Mouse (Mus musculus): ENCODE measurements around the gene Med9.
A peak's percentile ranks its signal among the peaks of the same experiment; 100 is the strongest.

Gene Med9

DNA sequence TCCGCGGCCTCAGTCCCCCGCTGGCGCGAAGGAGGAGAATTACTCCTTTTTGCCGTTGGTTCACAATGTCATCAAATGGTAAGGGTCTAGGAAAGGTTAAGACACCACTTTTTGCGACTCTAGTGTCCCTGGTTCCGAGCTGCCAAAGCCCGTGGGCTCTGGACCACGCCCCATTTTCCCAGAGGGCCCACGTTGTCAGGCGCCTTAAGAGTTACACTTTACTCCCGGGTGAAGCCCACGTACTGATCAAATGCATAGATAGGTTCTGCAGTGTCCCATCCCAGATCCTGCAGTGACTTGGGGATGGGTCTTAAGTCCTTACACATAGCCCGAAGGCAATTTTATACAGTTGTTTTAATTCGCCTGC lies 378 bp downstream of the Med9 start:
- DNase-seq (ENCODE audit: low spot score in 2 of 2): no peak

DNA sequence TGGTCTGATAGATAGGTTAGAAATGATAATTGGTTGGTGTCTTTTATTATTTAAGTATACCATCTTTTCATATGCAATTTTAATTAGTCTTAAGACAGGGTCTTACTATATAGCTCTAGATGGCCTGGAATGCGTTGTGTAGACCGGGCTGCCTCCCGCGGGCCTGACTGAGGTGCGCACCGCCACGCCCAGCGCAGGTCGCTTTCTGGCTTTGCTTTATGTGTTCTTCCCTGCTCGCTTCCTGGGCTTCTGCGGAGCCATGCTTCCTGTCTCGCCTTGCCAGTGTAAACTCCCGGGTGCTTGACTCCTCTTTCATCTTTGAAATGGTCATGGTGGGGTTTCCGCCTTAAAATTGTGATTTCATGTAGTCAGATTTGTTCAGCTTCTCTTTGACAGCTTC lies 4.9 kb downstream of the Med9 start:
- DNase-seq (ENCODE audit: low spot score in 2 of 2): no peak

DNA sequence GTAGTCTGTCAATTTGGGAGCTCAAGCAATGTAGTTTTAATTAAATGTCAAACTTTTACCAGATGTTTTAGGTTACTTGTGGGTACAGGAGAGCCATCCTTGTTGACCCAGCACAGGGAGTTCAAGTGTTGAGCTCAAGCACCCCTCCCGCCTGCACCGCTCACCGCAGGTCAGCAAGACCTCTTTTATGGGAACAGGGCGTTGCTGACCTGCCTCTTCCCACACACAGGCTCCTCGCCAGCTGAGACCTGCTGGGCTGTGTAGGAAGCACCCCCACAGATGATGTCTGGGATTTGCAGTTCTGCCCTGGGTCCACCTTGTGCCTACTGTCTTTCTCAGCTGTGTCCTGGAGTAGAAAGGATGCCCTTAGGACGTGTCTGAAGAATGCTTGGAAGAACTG lies 8.7 kb downstream of the Med9 start:
- no peak for DNase-seq (ENCODE audit: low spot score in 2 of 2)

DNA sequence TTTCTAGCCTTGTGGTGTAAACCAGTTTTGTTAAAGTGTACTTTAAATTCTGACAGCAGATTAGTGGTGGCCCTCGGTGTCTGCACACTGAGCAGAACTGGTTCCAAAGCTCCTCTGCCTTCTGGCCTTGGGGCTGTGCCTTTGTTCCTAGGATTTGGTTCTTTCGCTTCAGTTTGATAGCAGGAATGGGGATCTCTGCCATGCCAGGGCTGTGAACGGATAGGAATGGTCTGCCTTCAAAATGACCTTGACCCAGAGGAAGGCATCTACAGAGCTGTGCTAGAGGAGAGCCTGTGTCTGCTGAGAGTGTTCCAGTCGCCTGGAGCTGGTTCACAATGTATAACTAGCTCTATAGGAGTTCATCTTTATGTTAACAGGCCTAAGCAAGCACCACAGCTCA lies 11.4 kb downstream of the Med9 start:
- no peak for DNase-seq (ENCODE audit: low spot score in 2 of 2)

DNA sequence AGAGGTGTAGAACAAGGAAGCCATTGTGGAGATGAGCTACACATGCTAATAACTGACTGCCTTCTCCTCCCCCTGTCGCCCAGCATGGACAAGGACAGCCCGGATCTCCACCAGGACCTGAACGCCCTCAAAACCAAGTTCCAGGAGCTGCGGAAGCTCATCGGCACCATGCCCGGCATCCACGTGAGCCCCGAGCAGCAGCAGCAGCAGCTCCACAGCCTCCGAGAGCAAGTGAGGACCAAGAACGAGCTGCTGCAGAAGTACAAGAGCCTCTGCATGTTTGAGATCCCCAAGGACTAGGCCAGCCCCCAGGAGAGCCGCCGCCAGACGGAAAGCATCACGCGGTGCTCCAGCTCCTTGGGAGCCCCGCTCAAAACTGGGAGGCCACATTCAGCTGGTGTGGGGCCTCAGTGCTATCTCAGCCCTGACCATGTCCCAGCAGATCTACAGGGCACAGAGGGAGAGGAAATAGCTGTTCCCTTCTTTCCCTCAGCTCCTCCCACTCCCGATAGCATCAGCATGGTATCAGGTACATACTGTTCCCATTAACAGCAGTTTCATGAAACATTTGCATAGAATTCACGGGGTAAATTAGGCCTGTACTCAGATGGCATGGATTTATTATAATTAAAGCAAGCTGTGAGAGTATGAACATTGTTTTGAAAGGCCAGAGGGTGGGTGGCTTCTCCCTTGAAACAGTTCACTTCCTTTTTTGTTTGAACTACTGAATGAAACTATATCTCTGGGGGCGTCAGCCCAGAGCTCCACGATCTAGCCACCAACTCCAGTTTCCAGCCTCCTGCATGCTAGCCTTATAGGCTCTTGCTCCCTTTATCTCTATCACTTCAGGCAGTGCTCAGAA lies 12.7 kb downstream of the Med9 start:
- no peak for DNase-seq (ENCODE audit: low spot score in 2 of 2)

DNA sequence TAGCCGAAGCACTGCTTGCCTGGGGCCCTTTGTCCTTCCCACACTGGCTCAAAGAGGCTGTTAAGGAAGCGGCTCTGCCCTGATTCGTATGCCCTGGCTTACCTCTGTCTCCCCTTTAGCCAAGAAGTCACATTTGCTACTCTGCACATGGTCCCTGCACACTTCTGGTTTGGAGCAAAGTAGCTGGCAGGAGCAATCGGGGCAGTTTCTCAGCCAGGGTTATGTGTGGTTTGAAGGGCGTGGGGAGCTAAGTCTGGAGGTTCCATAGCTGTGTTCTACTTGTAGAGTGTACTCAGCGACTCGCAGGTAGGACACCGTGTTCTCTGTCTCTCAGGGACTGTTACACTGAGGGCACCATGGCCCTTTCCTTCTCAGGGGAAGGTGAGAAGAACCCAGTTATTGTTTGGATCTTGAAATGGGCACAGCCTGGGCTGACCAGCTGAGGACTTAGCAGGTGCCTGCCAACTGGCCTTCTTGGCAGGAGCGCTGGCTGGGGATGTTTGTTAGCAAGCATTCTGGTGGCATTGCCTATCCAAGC lies 13.4 kb downstream of the Med9 start:
- DNase-seq (ENCODE audit: low spot score in 2 of 2): no peak

DNA sequence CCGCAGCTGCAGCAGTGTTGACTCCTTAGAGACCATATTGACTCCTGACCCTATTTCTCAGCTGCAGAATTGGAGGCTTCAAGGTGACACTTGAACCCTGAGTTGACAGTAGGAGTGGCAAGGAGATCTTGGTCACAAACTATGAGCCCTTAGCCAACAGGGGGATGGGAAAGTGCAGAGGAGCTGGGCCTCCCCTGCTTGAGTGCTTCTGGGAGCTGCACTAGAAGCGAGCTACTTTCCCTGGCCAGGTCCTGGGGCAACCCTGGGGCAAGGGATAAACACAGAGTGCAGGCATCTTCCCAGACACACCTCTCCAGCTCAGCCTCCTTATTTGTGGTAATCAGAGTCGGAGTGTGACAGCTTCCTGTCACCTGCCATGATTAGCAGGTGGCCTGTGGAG lies 14.6 kb downstream of the Med9 start:
- no peak for DNase-seq (ENCODE audit: low spot score in 2 of 2)

DNA sequence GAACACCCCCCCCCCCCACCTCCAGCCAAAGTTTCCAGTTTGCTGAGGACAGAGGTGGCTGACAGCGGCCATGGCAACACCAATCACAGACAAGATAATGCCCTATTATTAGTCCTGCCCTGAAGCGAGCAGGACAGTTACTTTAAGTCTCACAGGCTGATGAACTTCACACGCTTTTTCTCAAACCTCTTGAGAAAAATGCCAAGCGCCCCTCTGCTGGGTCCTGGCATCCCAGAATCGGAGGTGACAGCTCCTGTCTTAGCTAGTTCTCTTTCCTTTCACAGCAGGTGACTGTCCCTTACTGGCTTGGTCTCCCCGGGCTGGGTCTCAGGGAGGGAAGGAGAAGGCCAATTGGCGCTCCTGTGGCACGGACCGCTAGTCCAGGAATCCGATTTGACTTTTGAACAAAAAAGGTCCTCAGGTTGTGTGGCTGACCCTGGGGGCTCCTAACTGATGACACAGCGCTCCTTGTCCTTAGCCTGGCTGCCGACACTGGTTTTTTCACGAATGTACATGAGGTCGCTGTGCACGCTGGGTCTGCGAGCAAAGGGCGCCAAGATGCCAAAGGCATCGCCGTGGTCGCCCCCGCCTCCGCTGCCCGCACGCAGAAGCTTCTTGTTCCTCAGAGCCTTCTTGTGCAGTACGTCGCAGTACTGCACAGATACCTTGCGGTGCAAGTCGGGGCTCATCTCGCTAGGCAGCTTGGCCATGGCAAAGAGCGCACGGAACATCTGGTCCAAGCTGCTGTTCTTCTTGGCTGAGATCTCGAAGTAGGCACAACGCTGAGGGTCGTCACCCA lies 15.6 kb downstream of the Med9 start:
- DNase-seq (ENCODE audit: low spot score in 2 of 2): no peak

DNA sequence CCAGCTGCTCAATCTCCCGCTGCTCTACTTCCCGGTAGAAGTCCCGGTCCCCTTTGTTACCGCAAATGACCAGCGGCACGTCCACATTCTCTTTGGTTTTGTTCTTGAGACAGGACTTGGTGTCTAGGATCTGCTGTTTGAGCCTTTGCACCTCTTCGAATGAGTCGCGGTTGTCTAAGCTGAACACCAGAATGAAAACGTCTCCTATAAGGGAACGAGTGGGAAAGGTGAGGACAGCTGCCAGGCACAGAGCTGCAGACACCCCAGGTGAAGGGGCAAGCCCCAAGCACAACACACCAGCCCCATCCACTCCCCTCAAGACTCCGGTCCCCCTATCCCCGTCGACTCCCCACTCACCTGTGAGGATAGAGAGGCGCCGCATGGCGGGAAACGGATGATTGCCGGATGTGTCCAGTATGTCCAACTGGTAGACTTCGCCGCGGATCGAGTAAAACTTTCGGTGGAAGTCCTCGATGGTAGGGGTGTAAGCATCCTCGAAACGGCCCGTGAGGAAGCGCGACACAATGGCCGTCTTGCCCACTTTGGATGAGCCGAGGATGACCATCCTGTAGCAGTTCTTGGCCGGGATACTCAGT lies 16.3 kb downstream of the Med9 start:
- no peak for DNase-seq (ENCODE audit: low spot score in 2 of 2)

DNA sequence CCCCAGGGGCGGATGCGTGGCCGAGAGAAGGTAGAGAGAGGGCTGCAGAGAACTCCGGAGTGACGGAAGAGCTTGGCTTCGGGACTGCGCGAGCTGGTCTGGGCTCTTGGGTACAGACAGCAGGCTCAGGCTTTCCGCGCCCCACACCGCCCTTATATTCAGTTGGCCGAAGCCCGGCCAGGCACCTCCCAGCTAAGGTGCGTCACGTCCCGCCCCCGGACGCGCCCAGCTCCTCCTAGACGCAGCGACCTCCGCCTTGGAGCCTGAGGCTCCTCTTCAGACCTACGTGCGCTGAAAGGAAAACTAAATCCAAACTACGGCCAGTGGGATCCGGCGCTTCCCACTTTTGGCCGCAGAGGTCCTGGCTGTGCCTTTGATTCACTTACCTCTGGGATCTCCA lies 16.8 kb downstream of the Med9 start, which contains the start of gene Rasd1:
Rasd1 (minus strand) TSS at position 127 of the 400 bp plus-strand sequence.
- peak; percentile 70 to 72 for DNase-seq (ENCODE audit: low spot score in 2 of 2)

DNA sequence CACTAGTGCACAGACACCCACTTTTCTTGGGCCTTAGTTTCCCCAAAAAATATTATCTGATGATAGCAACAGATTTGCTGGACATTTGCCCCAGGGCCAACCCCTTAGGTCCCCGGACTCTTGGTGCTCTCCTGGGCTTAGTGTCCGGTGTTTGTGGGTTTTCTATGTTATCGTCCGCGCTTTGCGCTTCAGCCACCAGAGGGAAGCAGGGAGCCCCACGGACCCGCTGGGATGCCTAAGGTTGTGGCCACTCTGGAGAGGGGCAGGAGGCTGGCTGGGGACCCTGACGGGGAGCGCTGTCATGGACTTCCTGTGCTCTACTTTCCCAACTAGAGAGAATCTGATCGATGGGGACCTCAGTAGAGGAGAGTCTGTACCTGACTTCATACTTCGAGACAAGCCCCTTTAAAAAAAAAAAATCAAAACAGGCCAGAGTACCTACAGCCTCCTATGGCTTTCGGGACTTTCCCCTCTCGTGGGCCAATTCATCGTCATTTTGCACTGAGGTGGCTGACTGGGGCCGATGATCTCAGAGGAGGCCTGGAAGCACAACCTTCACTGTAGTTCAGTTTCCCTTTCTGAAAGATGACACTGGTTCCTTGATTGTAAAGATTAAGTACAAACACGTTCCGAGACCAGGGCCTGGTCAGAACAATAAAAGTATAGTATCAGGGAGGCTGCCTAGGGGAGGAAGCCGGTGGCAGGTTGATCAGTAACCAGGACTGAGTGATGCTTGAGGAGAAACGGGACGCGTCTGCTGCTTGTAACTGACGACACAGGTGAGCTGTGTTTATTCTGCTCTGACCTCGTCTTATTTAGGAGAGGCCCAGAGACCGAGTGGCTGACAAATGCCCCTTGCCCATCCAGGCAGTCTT lies 17.5 kb downstream of the Med9 start:
- peak; percentile 51 to 63 for DNase-seq (ENCODE audit: low spot score in 2 of 2)

DNA sequence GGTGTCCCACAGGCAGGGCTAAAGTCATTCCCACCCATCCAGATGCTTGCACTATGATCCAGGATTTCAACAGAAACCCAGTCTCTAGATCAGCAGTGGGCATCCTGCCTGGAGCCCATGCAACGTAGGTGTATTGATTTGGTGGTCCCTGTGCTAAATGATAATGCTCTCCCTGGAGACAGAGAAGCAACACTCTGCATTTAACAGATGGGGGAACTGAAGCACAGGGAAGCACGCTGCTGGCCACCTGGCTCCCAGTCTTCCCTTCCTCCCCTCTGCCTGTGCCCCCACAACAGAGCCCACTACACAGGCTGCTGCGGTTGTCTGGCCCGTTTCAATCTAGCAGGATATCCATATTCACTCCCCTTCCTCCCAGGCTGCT lies 18.1 kb downstream of the Med9 start:
- DNase-seq (ENCODE audit: low spot score in 2 of 2): no peak

DNA sequence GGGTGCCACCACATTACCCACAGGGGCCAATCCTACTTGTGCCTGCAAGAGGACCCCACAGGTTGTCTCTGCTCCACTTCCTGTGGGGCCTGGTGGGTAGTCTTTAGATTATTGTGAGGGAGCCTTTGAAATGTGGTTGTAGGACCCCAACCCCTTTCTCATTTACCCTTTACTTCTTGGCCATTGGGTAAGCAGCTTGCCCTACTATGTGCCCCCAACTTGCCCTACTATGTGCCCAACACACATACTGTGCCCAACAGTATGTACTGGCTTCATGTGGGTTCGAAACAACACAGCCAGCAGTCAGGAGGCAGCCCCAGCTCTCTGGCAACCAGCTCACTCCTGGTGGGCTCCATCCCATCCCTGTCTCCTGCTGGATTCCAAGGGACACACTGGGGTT lies 19.8 kb downstream of the Med9 start:
- DNase-seq (ENCODE audit: low spot score in 2 of 2): no peak

DNA sequence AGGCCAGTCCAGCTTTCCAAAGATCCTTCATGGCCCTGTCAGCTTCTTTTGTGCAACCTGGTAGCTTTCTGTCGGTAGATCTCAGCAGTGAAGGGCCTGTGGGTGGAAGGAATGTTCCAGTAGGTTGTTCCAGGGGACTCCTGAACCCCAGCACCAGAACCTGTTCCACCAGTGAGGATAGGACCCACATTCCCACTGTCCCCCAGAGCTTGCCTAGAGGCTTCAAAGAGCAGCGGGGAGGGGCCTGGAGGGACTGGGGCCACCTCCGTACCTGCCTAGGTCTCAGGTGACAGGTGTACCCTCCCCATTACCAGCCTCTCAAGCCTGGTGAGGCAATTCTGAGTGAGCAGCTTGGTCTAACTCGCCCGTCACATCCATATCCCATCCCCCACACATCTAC lies 22.8 kb downstream of the Med9 start:
- no peak for DNase-seq (ENCODE audit: low spot score in 2 of 2)

DNA sequence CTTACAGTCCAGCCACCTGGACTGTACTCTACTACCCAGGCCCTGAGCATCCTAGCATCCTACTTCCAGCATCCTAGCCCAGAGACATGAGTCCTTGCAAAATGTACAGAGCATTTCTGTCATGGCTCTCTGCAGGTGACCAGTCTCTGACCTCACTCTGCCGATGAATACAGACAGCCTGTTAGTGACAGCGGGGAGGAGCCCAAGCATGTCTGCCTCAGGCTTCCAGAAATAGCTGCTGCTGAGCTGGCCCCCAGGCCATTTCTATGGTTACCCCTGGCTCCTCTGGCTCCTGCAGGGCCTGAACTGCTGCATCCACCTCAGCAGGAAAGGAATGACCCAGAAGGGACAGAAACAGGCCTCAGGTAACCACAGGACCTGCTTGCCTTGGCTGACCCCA lies 23.7 kb downstream of the Med9 start:
- DNase-seq (ENCODE audit: low spot score in 2 of 2): no peak

DNA sequence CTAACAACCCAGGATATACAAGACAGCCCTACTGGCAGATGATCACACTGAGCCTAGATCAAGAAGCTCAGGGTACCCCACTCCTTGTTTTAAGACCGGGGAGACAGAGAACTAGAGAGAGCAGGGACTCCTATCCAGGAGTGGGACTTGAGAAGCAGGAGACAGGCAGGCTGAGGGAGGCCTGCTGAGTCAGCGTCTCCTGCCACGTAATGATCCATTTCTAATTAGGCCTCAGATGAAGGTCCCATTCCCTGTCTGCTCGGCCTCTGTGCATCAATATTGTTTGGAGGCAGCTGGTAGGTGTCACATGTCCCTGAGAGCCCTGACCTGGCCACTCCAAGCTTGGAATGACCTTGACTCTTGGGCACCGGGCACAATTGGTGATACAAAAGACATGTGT lies 25.4 kb downstream of the Med9 start:
- no peak for DNase-seq (ENCODE audit: low spot score in 2 of 2)

DNA sequence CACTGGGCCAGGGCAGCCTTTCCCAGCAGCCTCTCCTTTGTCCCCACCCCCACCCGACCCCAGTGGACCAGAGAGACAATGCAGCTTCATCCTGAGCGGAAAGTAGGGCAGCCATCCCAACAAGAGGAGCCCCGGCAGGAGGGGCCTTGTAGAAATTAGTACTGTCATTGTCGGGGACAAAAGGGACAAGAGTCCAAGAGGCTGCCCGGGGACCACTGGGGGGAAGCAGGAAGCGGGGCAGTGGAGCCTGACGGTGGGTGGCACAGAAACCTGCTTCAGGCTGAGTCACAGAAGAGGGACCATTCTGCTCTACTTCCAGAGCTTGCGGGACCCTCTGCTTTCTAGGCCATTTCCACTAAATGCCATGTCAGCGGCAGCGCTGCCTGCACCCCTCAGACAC lies 27.2 kb downstream of the Med9 start:
- DNase-seq (ENCODE audit: low spot score in 2 of 2): no peak

DNA sequence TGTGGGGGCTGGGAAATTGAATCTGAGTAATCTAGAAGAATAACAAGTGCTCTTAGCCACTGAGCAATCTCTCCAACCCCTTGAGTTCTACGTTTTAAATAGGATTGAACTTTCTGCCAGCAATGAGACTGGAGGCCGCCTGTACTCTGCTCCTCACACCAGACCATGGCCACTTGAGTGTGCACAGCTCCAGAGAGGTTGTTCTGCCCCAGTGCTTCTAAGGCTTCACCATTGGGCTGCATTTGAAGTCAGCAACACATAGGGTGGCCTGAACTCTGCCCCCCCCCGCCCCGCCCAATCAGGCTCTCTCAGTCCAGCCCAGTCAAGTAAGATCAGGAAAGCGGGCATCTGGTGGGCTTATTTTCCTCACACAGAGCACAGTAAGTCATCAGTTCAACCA lies 29.8 kb downstream of the Med9 start:
- DNase-seq (ENCODE audit: low spot score in 2 of 2): no peak

DNA sequence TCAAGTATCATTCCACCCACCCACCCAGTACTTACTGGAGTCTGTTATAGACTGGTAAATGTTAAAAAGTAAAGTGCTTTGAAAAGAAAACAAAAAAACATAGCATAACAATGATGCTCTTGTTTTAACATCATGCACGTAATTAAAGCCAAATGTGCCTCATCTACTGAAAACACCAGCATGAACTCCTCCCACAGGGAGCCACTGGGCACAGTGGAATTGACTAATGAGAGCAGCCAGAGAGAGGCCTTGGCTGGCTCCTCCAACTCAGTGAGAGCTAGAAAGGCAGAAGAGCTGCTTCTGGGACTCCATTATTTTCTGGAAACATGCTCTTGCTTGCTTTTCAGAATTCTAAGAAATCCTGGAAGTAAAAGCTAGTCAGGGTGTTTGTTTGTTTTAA lies 41.4 kb downstream of the Med9 start:
- no peak for DNase-seq (ENCODE audit: low spot score in 2 of 2)

DNA sequence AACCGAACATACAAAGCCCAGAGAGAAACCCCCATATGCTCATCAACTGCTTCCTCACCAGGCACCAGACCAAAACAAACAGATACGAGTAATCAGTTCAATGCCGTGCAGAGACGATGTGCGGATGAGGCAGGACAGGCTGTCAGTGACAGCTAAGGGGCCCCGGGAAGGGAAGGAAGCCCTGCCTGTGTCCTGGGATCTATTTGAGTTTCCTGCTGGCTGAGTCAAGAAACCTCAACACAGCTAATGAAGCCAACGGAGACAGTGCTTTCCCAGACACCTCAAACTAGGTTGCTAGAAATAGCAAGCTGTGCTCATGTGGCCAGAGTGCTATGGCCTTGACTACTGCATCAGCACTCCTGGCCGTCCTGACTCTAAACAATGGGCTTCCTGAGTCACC lies 43.4 kb downstream of the Med9 start:
- no peak for DNase-seq (ENCODE audit: low spot score in 2 of 2)

DNA sequence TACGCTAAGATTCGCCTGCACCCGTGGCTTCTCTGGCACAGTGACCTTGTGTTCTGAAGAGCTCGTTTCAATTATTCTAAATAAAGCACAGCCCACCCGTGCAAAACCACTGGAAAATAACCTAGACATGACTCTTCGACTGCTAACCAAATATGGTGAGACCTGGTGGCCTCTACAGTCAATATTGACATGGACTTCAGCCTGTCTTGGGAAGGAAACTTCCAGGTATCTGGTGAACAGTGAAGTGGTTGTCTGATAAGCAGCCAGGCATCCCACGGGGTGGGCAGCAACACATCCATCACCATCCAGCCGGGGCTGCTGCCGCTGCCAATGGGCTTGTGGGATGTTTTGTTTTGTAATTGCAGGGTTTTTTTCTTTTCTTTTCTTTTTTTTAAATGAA lies 46.3 kb downstream of the Med9 start:
- no peak for DNase-seq (ENCODE audit: low spot score in 2 of 2)
